Mouse (Mus musculus): ENCODE results near the gene H13. TPM values are rescaled to one million over a fixed set of nuclear protein-coding genes. Genes with fewer than 3 reads are reported as not detected.
A peak's percentile ranks its signal among the peaks of the same experiment; 100 is the strongest.
"Not testable (repeated sequence)": the region's sequence is repeated elsewhere in the genome, so short reads cannot be mapped to it uniquely, and the experiment has no call there.

H13 gene
- polyA plus RNA-seq, 1 experiment = 136 TPM

DNA sequence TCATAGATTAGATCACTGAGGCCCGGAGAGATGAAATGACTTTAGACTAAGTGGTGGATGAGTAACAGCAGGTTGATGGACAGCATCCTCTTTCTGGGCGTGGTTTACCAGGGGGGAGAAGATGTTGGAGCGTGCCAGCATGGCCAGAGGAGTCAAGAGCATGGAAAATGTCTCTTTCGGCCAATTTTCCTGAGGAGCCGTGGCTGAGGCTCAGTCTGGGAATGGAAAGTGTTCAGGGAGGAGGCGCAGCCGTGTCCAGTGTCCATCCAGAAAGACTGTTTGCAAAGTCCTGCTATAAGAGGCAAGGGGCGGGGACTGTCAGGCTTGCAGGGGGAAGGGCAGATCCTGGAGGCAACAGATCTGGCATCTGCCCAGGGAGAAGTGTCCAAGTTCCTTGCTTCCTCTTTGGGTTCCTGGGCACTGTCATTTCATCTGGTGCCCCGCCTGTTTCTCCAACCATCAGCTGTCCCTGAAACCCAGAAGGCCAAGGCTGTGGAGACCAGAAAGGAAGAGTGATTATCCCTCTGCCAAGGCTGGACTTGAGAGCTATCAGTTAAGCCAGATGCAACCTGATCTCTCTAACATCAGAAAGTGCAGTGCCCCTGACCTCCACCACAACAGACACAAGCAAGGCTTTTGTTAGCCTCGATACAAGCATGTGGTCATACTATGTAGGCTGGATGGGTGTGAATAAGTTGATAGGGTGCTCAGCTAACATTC, 16.2 kb upstream of the H13 start:
- Histone ChIP-seq H3K79me2 (ENCODE audit: control insufficient read depth, insufficient read depth) (no peaks in the 10 kb centered on the region), H3K79me3 (ENCODE audit: low read depth) (no peaks in the 10 kb centered on the region), H3K27me3 (ENCODE audit: control insufficient read depth, insufficient read depth, insufficient read length) (no peaks in the 10 kb centered on the region), H3K4me3 (ENCODE audit: insufficient read depth, poor library complexity, severe bottlenecking) (no peak overlapping the region), H3K36me3 (ENCODE audit: control insufficient read depth, insufficient read depth) (no peaks in the 10 kb centered on the region), H3ac (ENCODE audit: control insufficient read depth, insufficient read length, low read depth) (peak overlapping the region; percentile 39)
- peak; percentile 12 for TF ChIP-seq MYOD1 (IDR thresholded peaks at IDR 0.05; ENCODE audit: control insufficient read depth, insufficient read length, low read depth)
- no peak for TF ChIP-seq CEBPB (IDR thresholded peaks at IDR 0.05; ENCODE audit: low read depth)
- TF ChIP-seq USF1 (IDR thresholded peaks at IDR 0.05; ENCODE audit: low read depth) = no peak
- peak; percentile 50 for TF ChIP-seq MAX (IDR thresholded peaks at IDR 0.05)
- no peak for TF ChIP-seq FOSL1 (IDR thresholded peaks at IDR 0.05; ENCODE audit: insufficient read depth, low read length, poor library complexity, severe bottlenecking)
- TF ChIP-seq CTCF (IDR thresholded peaks at IDR 0.05; ENCODE audit: control insufficient read depth, insufficient read depth, insufficient read length) = no peak
- no peak for TF ChIP-seq MYOG (IDR thresholded peaks at IDR 0.05; ENCODE audit: control insufficient read depth, extremely low read depth, insufficient read length)

- no peaks in the 10 kb centered on the region for H3K79me3 ChIP-seq (ENCODE audit: low read depth)
- no peaks in the 10 kb centered on the region for H3K27me3 ChIP-seq (ENCODE audit: control insufficient read depth, insufficient read depth, insufficient read length)
- no peaks in the 10 kb centered on the region for H3K36me3 ChIP-seq (ENCODE audit: control insufficient read depth, insufficient read depth)
- no peaks in the 10 kb centered on the region for H3K79me2 ChIP-seq (ENCODE audit: control insufficient read depth, insufficient read depth)
- H3K4me3 ChIP-seq (ENCODE audit: insufficient read depth, poor library complexity, severe bottlenecking) = no peak overlapping the region
- TF ChIP-seq MYOD1 (IDR thresholded peaks at IDR 0.05; ENCODE audit: control insufficient read depth, insufficient read length, low read depth) (peak; percentile 31), CEBPB (IDR thresholded peaks at IDR 0.05; ENCODE audit: low read depth) (no peak), FOSL1 (IDR thresholded peaks at IDR 0.05; ENCODE audit: insufficient read depth, low read length, poor library complexity, severe bottlenecking) (peak; percentile 17), MAX (IDR thresholded peaks at IDR 0.05) (peak; percentile 54), CTCF (IDR thresholded peaks at IDR 0.05; ENCODE audit: control insufficient read depth, insufficient read depth, insufficient read length) (no peak), USF1 (IDR thresholded peaks at IDR 0.05; ENCODE audit: low read depth) (no peak), MYOG (IDR thresholded peaks at IDR 0.05; ENCODE audit: control insufficient read depth, extremely low read depth, insufficient read length) (no peak)
- H3ac ChIP-seq (ENCODE audit: control insufficient read depth, insufficient read length, low read depth) = no peak overlapping the region
Measured at GRCm38 (mm10) chr2:152653874-152654715, 15.2 kb upstream of the H13 start.

- Histone ChIP-seq H3K4me3 (ENCODE audit: insufficient read depth, poor library complexity, severe bottlenecking) (no peak overlapping the region), H3K27me3 (ENCODE audit: control insufficient read depth, insufficient read depth, insufficient read length) (no peaks in the 10 kb centered on the region), H3K79me3 (ENCODE audit: low read depth) (no peaks in the 10 kb centered on the region), H3ac (ENCODE audit: control insufficient read depth, insufficient read length, low read depth) (no peak overlapping the region), H3K79me2 (ENCODE audit: control insufficient read depth, insufficient read depth) (no peaks in the 10 kb centered on the region), H3K36me3 (ENCODE audit: control insufficient read depth, insufficient read depth) (no peaks in the 10 kb centered on the region)
- TF ChIP-seq CTCF (IDR thresholded peaks at IDR 0.05; ENCODE audit: control insufficient read depth, insufficient read depth, insufficient read length) (no peak), MYOD1 (IDR thresholded peaks at IDR 0.05; ENCODE audit: control insufficient read depth, insufficient read length, low read depth) (no peak), CEBPB (IDR thresholded peaks at IDR 0.05; ENCODE audit: low read depth) (no peak)
Measured at GRCm38 (mm10) chr2:152657398-152657797, 11.9 kb upstream of the H13 start.

DNA sequence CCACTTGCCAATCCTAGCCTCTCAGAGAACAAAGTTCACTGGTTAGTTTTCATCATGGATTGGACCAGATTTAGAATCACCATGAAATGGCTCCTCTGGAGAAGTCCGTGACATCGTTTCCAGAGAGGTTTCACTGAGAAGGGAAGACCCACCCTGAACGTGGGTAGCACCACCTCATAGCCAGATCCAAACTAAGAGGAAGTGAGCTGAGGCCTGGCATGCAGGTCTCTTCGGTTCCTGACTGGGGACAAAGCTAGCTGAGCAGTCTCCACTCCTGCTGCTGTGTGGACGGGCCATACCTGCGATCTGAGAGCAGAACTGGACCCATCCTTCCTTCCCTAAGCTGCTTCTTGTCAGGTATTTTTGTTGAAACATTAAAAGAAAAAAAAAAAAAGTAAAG, 8.1 kb upstream of the H13 start:
- Histone ChIP-seq H3K79me3 (ENCODE audit: low read depth) (no peaks in the 10 kb centered on the region), H3ac (ENCODE audit: control insufficient read depth, insufficient read length, low read depth) (no peak overlapping the region)
- TF ChIP-seq USF1 (IDR thresholded peaks at IDR 0.05; ENCODE audit: low read depth) (no peak), CEBPB (IDR thresholded peaks at IDR 0.05; ENCODE audit: low read depth) (no peak), MYOD1 (IDR thresholded peaks at IDR 0.05; ENCODE audit: control insufficient read depth, insufficient read length, low read depth) (no peak), CTCF (IDR thresholded peaks at IDR 0.05; ENCODE audit: control insufficient read depth, insufficient read depth, insufficient read length) (no peak), MAX (IDR thresholded peaks at IDR 0.05) (no peak), MYOG (IDR thresholded peaks at IDR 0.05; ENCODE audit: control insufficient read depth, extremely low read depth, insufficient read length) (no peak), FOSL1 (IDR thresholded peaks at IDR 0.05; ENCODE audit: insufficient read depth, low read length, poor library complexity, severe bottlenecking) (no peak)

DNA sequence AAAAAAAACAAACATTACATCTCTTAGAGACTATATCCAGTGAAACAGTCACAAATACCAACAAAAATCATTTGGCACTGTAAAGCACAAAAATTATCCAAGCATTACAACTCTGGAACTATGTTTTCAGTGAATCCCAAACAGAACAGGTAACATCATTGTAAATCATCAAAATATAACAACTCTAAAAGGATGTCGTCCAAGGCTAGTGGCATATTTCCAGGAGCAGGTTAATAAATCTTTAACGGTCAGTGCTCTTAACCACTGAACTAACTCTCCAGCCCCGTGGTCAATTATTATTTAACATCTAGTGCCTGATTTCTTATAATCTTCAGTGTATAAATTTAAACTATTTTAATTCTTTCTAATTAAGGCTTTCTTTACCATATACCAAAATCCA, 3.1 kb upstream of the H13 start:
- H3K79me2 ChIP-seq (ENCODE audit: control insufficient read depth, insufficient read depth) = peaks cover 20% of the 10 kb centered on the region
- H3K27me3 ChIP-seq (ENCODE audit: control insufficient read depth, insufficient read depth, insufficient read length); H3K36me3 ChIP-seq (ENCODE audit: control insufficient read depth, insufficient read depth); H3K4me3 ChIP-seq (ENCODE audit: insufficient read depth, poor library complexity, severe bottlenecking); H3ac ChIP-seq (ENCODE audit: control insufficient read depth, insufficient read length, low read depth): not testable (repeated sequence)
- peaks cover 17% of the 10 kb centered on the region for H3K79me3 ChIP-seq (ENCODE audit: low read depth)

More for the DNA sequence above, 8.1 kb upstream of the H13 start:
- no peaks in the 10 kb centered on the region for H3K36me3 ChIP-seq (ENCODE audit: control insufficient read depth, insufficient read depth)
- H3K27me3 ChIP-seq (ENCODE audit: control insufficient read depth, insufficient read depth, insufficient read length) = no peaks in the 10 kb centered on the region
- H3K4me3 ChIP-seq (ENCODE audit: insufficient read depth, poor library complexity, severe bottlenecking) = no peak overlapping the region
- H3K79me2 ChIP-seq (ENCODE audit: control insufficient read depth, insufficient read depth) = no peaks in the 10 kb centered on the region

Measured in C2C12 (cell line).